Mouse (Mus musculus): ENCODE data around the gene Nfix.

GRCm38 (mm10) chr8:84806031-84806430 lies 5.9 kb upstream of the Nfix start:
- TF ChIP-seq CTCF (IDR thresholded peaks at IDR 0.05; ENCODE audit: borderline replicate concordance, control insufficient read depth, extremely low read depth, insufficient read depth, low read length, poor library complexity) (no peak), POLR2A (IDR thresholded peaks at IDR 0.05; ENCODE audit: control insufficient read depth, extremely low read depth, insufficient read depth, low read length, poor library complexity) (no peak)

All from thymus, adult 2 months (tissue).